Mouse (Mus musculus) spleen, postnatal 0 days (tissue): ENCODE data around the gene 4921539E11Rik. TPM values are rescaled to one million over a fixed set of nuclear protein-coding genes. Genes with fewer than 3 reads are reported as not detected.

Experiments used
- polyA plus RNA-seq: library from polyadenylated mRNA; unstranded; fragments of >200 nt; fragmentation: Nextera tagmentation; extraction: Ambion mirVana; gene quantifications from 2 replicates; pipeline ENCODE4 v1.2.1, GENCODE M21; 2015

The 4921539E11Rik gene
- polyA plus RNA-seq = not detected in 2 replicates

GRCm38 (mm10) chr4:103290763-103291162, at the start of gene 4921539E11Rik:
Gene 4921539E11Rik (minus strand): TSS chr4:103290863.

GRCm38 (mm10) chr4:103313587-103314525, 23.2 kb upstream of the 4921539E11Rik start, which contains the start of gene Oma1:
Gene Oma1 (plus strand): TSS chr4:103313812.

GRCm38 (mm10) chr4:103214925-103215820, 75.5 kb downstream of the 4921539E11Rik start, which contains the start of gene Slc35d1:
Gene Slc35d1 (minus strand): TSS chr4:103215164.

Other genes with a start within 250 kb of the 4921539E11Rik start
- 63.2 and 63.6 TPM in 2 replicates for gene Mier1, start 176.5 kb downstream of the 4921539E11Rik start, polyA plus RNA-seq
- 0.38 and 0.46 TPM in 2 replicates for gene Wdr78, start 176.3 kb downstream of the 4921539E11Rik start, polyA plus RNA-seq
- 4.7 and 4.9 TPM in 2 replicates for gene Slc35d1, start 75.7 kb downstream of the 4921539E11Rik start, polyA plus RNA-seq
- gene Oma1, start 22.9 kb upstream of the 4921539E11Rik start, polyA plus RNA-seq = 9.1 and 11.8 TPM in 2 replicates